Mouse (Mus musculus): ENCODE measurements around the gene Ackr4.

The Ackr4 gene

GRCm38 (mm10) chr9:104104986-104105385, 21.7 kb downstream of the Ackr4 start:
- CTCF ChIA-PET: no interaction called here

GRCm38 (mm10) chr9:104102901-104103300, 23.8 kb downstream of the Ackr4 start:
- CTCF ChIA-PET: no interaction called here

GRCm38 (mm10) chr9:104102301-104102700, 24.4 kb downstream of the Ackr4 start:
- CTCF ChIA-PET: no interaction called here

GRCm38 (mm10) chr9:104101458-104101857, 25.3 kb downstream of the Ackr4 start:
- CTCF ChIA-PET: no interaction called here

- CTCF ChIA-PET: no interaction called here
These were observed 25.9 kb downstream of the Ackr4 start for GRCm38 (mm10) chr9:104100822-104101221.

- CTCF ChIA-PET: no interaction called here
These were observed 27.7 kb downstream of the Ackr4 start for GRCm38 (mm10) chr9:104099060-104099459.

GRCm38 (mm10) chr9:104098256-104098655, 28.5 kb downstream of the Ackr4 start:
- CTCF ChIA-PET: no interaction called here

GRCm38 (mm10) chr9:104092945-104093344, 33.8 kb downstream of the Ackr4 start:
- CTCF ChIA-PET: no interaction called here

- CTCF ChIA-PET: no interaction called here
These were observed 38.2 kb downstream of the Ackr4 start for GRCm38 (mm10) chr9:104088555-104088954.

GRCm38 (mm10) chr9:104085730-104086429, 40.9 kb downstream of the Ackr4 start:
- CTCF ChIA-PET: no interaction called here

GRCm38 (mm10) chr9:104080038-104080437, 46.7 kb downstream of the Ackr4 start:
- CTCF ChIA-PET: no interaction called here

GRCm38 (mm10) chr9:104079379-104079778, 47.4 kb downstream of the Ackr4 start:
- CTCF ChIA-PET: no interaction called here

- CTCF ChIA-PET: no interaction called here
These were observed 48.0 kb downstream of the Ackr4 start for GRCm38 (mm10) chr9:104078780-104079179.

- CTCF ChIA-PET: no interaction called here
These were observed 50.9 kb downstream of the Ackr4 start for GRCm38 (mm10) chr9:104075808-104076207.

- CTCF ChIA-PET: no interaction called here
These were observed 55.7 kb downstream of the Ackr4 start for GRCm38 (mm10) chr9:104070863-104071604.

GRCm38 (mm10) chr9:104070241-104070640, 56.5 kb downstream of the Ackr4 start:
- CTCF ChIA-PET: no interaction called here

- CTCF ChIA-PET: no interaction called here
These were observed 62.2 kb downstream of the Ackr4 start for GRCm38 (mm10) chr9:104064571-104064970.

- CTCF ChIA-PET: interaction anchor here (0.5 to 1.0 kb wide), 3 partner anchors 11 to 589 kb away, joined by 3 to 10 read pairs (median 7); no protein-coding TSS in a partner anchor
These were observed 63.3 kb downstream of the Ackr4 start, which contains the start of gene Acad11 for GRCm38 (mm10) chr9:104063244-104063961. TSS of gene Acad11 (plus strand) at chr9:104063377.

- CTCF ChIA-PET: interaction anchor here (0.5 to 1.0 kb wide), 3 partner anchors 10 to 588 kb away, joined by 3 to 10 read pairs (median 7); no protein-coding TSS in a partner anchor
These were observed 64.1 kb downstream of the Ackr4 start, which contains the start of gene Uba5 for GRCm38 (mm10) chr9:104062430-104063243. TSS of gene Uba5 (minus strand) at chr9:104063134.

- CTCF ChIA-PET: no interaction called here
These were observed 75.7 kb downstream of the Ackr4 start for GRCm38 (mm10) chr9:104051028-104051427.

GRCm38 (mm10) chr9:104043676-104044075, 83.1 kb downstream of the Ackr4 start:
- CTCF ChIA-PET: no interaction called here

- CTCF ChIA-PET: no interaction called here
These were observed 86.4 kb downstream of the Ackr4 start, which contains the start of gene Gm28305 for GRCm38 (mm10) chr9:104040362-104040761. TSS of gene Gm28305 (plus strand) at chr9:104040662.

All from spleen, embryonic (tissue).